Mouse (Mus musculus) frontal cortex, postnatal 10 days (tissue): ENCODE results near the gene Mxd4.

Source experiments
- DNase-seq, 2 experiments: peaks; one replicate each; pipeline ENCODE4 v3.0.0; 2022; ENCODE audit warnings: low spot score in 2 of 2, mixed read lengths in 1 of 2

The Mxd4 gene

DNA sequence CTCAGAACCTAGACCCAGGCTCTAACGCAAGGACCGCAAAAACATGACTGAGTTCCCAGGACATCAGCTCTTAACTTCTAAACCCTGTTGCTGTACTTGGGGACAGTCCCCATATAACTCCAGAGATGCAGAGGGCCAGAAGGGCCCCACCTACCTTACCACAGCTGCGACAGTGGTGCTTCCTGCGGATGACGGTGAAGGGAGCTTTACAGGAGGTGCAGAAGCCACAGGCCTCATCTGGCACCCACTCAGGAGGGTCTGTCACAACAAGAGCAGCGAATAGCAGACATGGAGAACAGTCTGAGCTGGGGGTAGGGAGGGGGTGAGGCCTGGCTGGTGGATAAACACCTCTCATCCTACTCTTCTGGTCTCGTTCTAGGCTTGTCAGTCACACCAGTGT lies 8.9 kb upstream of the Mxd4 start:
- DNase-seq = no peak

- no peak for DNase-seq
Observed at GRCm38 (mm10) chr5:34195786-34196185, 8.3 kb upstream of the Mxd4 start.

- no peak for DNase-seq
Observed at GRCm38 (mm10) chr5:34194975-34195662, 7.6 kb upstream of the Mxd4 start.

- no peak for DNase-seq
Observed at GRCm38 (mm10) chr5:34194426-34194825, 6.9 kb upstream of the Mxd4 start.

DNA sequence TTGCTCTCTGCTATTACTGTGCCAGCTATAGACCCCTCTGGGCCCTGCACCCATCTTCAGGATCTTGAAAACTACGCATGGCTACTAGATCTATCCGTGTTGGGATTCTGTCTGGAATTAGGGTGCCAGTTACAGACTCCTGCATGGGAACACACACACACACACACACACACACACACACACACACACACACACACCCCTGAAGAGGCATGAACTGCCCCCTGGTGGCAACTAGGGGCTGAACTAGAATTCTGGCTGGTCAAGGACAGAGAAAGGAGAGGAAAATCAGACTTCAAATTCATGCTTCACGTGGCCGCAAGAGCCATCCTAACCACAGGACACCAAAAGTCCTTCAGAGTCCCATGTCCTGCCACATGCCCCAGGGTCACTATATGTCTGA lies 4.3 kb upstream of the Mxd4 start:
- no peak for DNase-seq

DNA sequence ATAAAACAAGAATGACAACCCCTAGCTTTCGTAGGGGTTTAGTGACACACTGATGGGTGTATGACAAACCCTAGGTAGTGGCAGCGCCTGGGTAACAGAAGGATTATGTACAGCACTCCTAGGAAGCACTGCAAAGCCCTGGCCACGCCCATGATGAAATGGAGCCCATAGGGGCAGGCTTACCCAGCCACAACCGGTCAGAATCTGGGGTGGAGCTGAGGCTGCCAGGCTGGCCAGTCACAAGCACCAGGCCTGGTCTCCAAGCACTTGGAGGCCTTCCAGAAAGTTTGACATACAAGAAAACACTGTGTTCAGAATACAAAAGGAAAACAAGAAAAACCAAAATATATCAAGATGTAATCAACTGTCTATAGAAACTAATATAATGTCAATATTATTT lies 3.5 kb upstream of the Mxd4 start:
- no peak for DNase-seq

- no peak for DNase-seq
Observed at GRCm38 (mm10) chr5:34189521-34189920, 2.0 kb upstream of the Mxd4 start.

GRCm38 (mm10) chr5:34188856-34189255 lies 1.3 kb upstream of the Mxd4 start:
- DNase-seq = no peak

DNA sequence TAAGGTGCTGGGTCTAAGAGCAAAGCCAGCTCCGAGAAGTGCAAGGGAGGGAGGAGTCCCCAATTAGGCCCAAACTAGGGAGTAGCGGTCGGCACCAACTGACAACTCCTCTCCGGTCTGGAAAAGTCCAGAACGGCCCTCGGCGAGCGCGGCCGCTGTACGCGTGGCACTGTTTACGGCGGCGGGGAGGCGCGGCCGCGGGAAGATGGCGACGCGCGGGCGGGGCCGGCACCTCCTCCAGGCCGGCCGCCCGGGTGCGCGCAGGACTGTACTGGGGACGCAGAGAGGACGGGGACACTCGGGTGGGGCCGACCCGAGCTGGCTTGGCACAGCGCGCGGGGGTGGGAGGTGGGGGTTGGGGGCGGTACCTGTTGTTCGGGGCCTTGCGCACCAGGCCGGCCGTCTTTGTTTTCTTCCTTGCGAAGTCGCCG lies 544 bp downstream of the Mxd4 start:
- DNase-seq = peak in 1 of 2 experiments; percentile 25

- DNase-seq = peak; percentile 6 to 8
Observed at GRCm38 (mm10) chr5:34186391-34186790, 1.1 kb downstream of the Mxd4 start.

DNA sequence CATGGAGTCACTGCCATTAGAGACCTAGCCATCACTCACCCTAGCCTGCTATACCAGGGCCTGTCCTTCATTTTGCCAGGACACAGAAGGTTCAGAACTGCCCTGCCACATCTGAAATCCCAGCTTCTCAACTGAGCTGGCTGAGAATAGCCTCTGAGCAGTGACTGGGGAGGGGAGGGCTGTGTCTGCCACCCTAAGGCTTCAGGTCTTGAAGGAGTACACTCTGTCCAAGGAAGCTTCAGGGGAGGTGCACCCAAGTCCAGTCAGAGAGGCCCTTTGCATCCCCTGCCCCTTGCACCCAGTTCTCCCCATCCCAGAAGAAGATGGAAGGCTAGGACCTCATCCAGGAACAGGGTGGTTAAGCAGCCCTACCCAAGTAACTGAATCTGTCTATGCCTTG lies 1.7 kb downstream of the Mxd4 start:
- DNase-seq = peak; percentile 4 to 5

DNA sequence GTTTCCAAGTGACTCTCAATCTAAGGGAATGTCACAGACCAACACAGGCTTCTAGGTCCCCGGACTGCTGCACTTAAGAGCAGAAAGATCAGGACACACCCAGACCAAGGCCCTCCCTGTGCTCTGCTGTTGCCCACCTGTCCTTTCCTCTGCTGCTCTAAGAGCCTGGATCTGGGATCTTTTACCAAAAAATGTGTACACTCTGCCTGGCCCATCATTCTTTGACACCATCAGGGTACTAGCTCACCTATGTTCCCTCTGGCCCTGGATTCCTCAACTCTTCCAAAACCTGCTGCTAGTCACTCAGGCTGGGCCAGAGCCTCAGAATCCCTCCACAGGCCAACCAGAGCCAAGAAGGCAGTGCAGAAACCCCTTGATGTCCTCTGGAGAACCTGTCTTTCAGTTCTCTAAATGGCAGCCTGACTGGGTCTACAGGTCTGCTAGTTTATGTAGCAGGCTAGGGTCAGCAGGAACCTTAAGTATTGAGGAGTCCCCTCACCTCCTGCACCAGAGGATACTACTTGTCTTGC lies 2.4 kb downstream of the Mxd4 start:
- peak; percentile 2 to 3 for DNase-seq

- peak; percentile 6 to 8 for DNase-seq
Observed at GRCm38 (mm10) chr5:34183976-34184375, 3.5 kb downstream of the Mxd4 start.

- DNase-seq = peak; percentile 12 to 32
Observed at GRCm38 (mm10) chr5:34183156-34183880, 4.2 kb downstream of the Mxd4 start.

DNA sequence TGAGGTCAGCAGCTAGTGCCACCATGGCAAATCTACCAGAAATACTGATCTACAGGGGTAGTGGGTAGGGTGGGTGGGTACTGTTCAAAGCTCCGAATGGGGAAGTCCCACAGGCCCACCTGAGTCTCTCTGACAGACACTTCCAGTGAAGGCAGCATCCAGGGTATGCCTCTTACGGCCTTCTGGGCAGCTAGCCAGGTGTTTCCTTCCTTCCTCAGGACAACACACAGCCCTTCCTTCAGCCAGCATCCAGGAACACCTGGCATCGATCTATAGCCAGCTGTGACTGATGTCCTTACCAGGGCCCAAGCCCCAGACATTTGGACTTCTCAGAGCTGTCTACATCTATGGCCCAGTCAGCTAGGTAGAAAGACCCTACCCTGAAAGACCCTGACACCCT lies 5.0 kb downstream of the Mxd4 start:
- DNase-seq = peak; percentile 5 to 6

GRCm38 (mm10) chr5:34177821-34178220 lies 9.7 kb downstream of the Mxd4 start:
- DNase-seq = no peak

DNA sequence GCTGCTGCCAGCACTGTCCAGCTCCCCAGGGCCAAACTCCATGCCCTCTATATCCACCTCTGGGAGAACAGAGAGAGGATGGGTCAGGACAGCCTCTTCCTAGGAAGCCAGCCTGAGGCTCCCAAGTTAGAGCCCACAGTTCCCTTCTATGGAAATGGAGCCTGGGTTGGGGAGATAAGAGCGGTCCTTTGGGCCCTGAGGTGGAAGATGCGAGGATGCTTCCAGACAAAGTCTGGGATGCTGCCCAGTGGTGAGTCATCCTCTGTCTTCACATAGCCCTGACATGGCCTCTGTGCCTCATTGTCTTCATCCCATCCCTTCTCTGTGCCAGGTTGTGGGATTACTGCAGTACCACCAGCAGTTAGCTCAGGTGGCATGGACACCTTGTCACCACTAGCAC lies 10.4 kb downstream of the Mxd4 start:
- no peak for DNase-seq

GRCm38 (mm10) chr5:34176691-34177090 lies 10.8 kb downstream of the Mxd4 start:
- peak in 1 of 2 experiments; percentile 6 for DNase-seq

DNA sequence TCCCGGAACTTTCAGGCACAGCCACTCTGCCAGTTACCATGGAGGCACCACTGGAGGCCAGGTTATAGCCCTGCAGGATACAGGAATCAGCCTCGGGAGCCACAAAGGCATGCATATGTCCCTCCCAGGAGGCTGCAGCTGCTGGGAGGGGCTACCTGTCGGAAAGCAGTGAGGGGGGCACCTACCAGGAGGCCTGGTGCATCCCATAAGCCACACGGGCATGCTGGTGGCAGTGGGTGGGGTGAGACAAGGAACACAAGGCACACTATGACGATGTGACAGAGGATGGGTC lies 12.2 kb downstream of the Mxd4 start:
- no peak for DNase-seq

DNA sequence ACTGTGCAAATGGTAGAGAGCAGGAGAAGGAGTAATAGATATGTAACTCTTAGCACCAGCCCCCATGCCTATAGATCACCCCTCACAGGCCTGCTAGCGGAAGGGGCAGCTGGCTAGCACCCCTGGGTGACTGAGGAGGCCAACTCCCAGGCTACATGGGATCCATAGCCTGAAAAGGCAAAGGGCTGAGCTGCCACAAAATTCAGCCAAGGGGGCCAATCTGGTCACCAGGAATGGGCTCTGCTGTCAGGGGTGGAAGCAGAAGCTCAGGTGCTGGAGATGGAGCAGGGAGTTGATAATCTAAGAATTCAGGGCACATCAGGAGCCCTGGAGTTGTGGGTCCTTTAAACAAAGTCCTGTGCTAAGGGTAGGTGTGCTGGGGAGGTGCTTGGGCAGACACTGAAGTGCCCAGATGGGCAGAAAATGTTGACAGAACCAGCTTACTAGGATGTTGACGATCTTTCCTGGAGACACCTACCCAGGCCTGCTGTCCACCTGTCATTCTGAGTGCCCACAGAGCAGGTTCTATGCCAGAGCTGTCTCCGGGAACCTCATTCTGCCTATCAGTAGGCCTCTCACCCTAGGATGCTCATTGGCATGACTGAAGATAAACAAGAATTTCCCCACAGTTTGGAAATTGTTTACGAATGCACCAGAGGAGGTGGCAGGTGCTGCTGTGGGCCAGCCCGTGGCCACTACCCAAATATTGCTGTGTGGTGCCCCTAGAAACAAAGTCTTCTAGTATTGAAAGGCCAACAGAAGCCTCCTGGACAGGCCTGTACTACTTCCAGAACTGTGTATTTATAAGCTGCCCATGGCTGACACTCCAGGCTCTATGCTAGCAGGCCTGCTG lies 12.7 kb downstream of the Mxd4 start:
- peak in 1 of 2 experiments; percentile 5 for DNase-seq

- DNase-seq = peak in 1 of 2 experiments; percentile 5
Observed at GRCm38 (mm10) chr5:34174021-34174420, 13.5 kb downstream of the Mxd4 start.

- peak in 1 of 2 experiments; percentile 16 for DNase-seq
Observed at GRCm38 (mm10) chr5:34170726-34171125, 16.8 kb downstream of the Mxd4 start.
